Mouse (Mus musculus) liver, embryonic 13.5 days (tissue): ENCODE data around the gene AC129217.1. TPM values are rescaled to one million over a fixed set of nuclear protein-coding genes. Genes with fewer than 3 reads are reported as not detected.
"Not testable (repeated sequence)": the region's sequence is repeated elsewhere in the genome, so short reads cannot be mapped to it uniquely, and the experiment has no call there.

Source experiments
- ATAC-seq: fragments of 200-750 bp; cut with Nextera tagmentation; 2 replicates; pipeline ENCODE4 v1.8.0; 2017; ENCODE audit warnings: low read depth, mild to moderate bottlenecking, moderate number of reproducible peaks, moderate library complexity
- DNase-seq: peaks from one replicate; pipeline ENCODE4 v3.0.0; 2022
- H3K27ac ChIP-seq: fragments of 300-500 bp; sonication (generic); 2 replicates; pipeline ENCODE4 v1.5.1; 2015; ENCODE audit warnings: moderate library complexity, mild to moderate bottlenecking, inconsistent platforms
- H3K27me3 ChIP-seq: fragments of 300-500 bp; sonication (generic); 2 replicates; pipeline ENCODE4 v1.6.1; 2015; ENCODE audit warnings: mild to moderate bottlenecking, inconsistent platforms
- H3K36me3 ChIP-seq: fragments of 300-500 bp; sonication (generic); 2 replicates; pipeline ENCODE4 v1.6.1; 2015; ENCODE audit warnings: mild to moderate bottlenecking, inconsistent platforms
- H3K4me1 ChIP-seq: fragments of 300-500 bp; sonication (generic); replicated peaks from 2 replicates; pipeline ENCODE4 v1.6.1; 2015; ENCODE audit warnings: inconsistent platforms
- H3K4me2 ChIP-seq: fragments of 300-500 bp; sonication (generic); 2 replicates; pipeline ENCODE4 v1.6.1; 2015; ENCODE audit warnings: inconsistent platforms, mild to moderate bottlenecking, moderate library complexity
- H3K4me3 ChIP-seq: fragments of 300-500 bp; sonication (generic); replicated peaks from 2 replicates; pipeline ENCODE4 v1.5.1; 2015; ENCODE audit warnings: mild to moderate bottlenecking, inconsistent platforms
- H3K9ac ChIP-seq: fragments of 300-500 bp; sonication (generic); 2 replicates; pipeline ENCODE4 v1.6.1; 2015; ENCODE audit warnings: mild to moderate bottlenecking, inconsistent platforms
- H3K9me3 ChIP-seq: fragments of 300-500 bp; sonication (generic); replicated peaks from 2 replicates; pipeline ENCODE4 v1.6.1; 2016; ENCODE audit warnings: inconsistent platforms
- WGBS: fragments of 180-500 bp; shearing (Covaris S2); methylation state at CpG from one replicate; pipeline ENCODE4 v1.1.7; 2015; ENCODE audit not compliant: insufficient replicate concordance; 5-methylcytosine and 5-hydroxymethylcytosine counted together
- polyA plus RNA-seq: library from polyadenylated mRNA; unstranded; fragments of >200 nt; fragmentation: Nextera tagmentation; extraction: Ambion mirVana; gene quantifications from 2 replicates; pipeline ENCODE4 v1.2.1, GENCODE M21; 2015

Gene AC129217.1
- polyA plus RNA-seq, 1 experiment from 2014 or later, result not detected

GRCm38 (mm10) chr19:8850402-8850901 lies 20.9 kb downstream of the AC129217.1 start, which contains the start of gene Lrrn4cl:
Gene Lrrn4cl, plus strand, starts transcription at chr19:8850768.
- DNase-seq (no peak), ATAC-seq (peak; percentile 65; the same call in 1 of the 2 replicates)
- Histone ChIP-seq H3K9me3 (no peaks in the 10 kb centered on the region), H3K27ac (no peak within 1 kb of the TSS), H3K27me3 (no peaks in the 10 kb centered on the region), H3K4me2 (no peak within 1 kb of the TSS), H3K36me3 (peaks cover 32% of the 10 kb centered on the region), H3K4me1 (peaks cover 7% of the 10 kb centered on the region), H3K4me3 (no peak within 1 kb of the TSS), H3K9ac (no peak within 1 kb of the TSS)
- 46% methylated on average over 7 of the region's 7 CpGs for WGBS

DNA sequence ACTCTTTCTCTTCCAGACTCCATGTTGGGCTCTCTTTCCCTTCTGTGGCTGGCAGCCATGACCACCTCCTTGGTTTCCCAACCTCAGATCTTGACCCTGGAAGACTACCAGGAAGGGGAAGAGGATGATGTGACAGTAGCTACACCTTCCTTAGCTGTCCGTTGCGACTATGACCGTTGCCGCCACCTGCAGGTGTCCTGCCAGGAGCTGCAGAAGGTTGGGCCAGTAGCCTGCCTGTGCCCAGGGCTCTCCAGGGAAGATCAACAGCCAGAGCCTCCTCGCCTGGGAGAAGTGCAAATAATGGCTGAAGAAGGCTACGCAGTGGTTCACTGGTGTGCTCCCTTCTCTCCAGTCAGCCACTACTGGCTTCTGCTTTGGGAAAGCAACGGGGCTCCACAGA lies 22.1 kb downstream of the AC129217.1 start:
- H3K4me3 ChIP-seq, result no peak overlapping the region
- H3K27me3 ChIP-seq, result no peaks in the 10 kb centered on the region
- H3K36me3 ChIP-seq, result peaks cover 20% of the 10 kb centered on the region
- no peak overlapping the region for H3K9ac ChIP-seq
- peaks cover 7% of the 10 kb centered on the region for H3K4me1 ChIP-seq
- 44% methylated on average over 7 of the region's 7 CpGs for WGBS
- no peak overlapping the region for H3K4me2 ChIP-seq
- H3K27ac ChIP-seq, result no peak overlapping the region
- DNase-seq (no peak), ATAC-seq (no peak)
- no peaks in the 10 kb centered on the region for H3K9me3 ChIP-seq

- DNase-seq, result no peak
- H3K27me3 ChIP-seq, result no peaks in the 10 kb centered on the region
- H3K4me1 ChIP-seq, result peaks cover 7% of the 10 kb centered on the region
- H3K4me3 ChIP-seq, result no peak overlapping the region
- no peak overlapping the region for H3K27ac ChIP-seq
- H3K9me3 ChIP-seq, result no peaks in the 10 kb centered on the region
- no peak for ATAC-seq
- H3K9ac ChIP-seq, result no peak overlapping the region
- 60% methylated on average over 10 of the region's 10 CpGs for WGBS
- H3K36me3 ChIP-seq, result peaks cover 13% of the 10 kb centered on the region
- no peak overlapping the region for H3K4me2 ChIP-seq
These were observed 22.8 kb downstream of the AC129217.1 start for GRCm38 (mm10) chr19:8852236-8852928.

DNA sequence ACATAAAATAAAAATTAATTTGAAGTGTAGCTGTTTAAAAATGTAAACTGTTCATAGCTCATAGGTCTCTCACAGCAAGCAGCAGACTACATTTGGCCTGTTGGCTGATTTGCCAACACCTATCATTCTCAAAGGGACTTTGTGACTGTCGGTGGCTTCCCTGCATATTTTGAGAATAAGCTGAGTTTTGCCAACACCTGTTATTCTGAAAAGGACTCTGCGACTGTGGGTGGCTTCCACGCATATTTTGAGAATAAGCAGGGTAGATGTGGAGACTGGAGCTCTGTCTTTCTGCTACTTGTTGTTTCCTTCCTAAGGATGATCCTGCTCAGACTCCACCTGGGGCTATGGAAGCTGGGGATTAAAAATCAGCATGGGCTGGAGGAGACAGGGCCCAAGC lies 23.5 kb downstream of the AC129217.1 start:
- no peak for ATAC-seq

GRCm38 (mm10) chr19:8857689-8858088 lies 28.1 kb downstream of the AC129217.1 start:
- DNase-seq (peak; percentile 35), ATAC-seq (0 out of 2 replicates have a peak, but pooled peaks have one; percentile 50)
- H3K4me2 ChIP-seq, result no peak overlapping the region
- 31% methylated on average over 4 of the region's 4 CpGs for WGBS
- H3K36me3 ChIP-seq, result no peaks in the 10 kb centered on the region
- no peak overlapping the region for H3K9ac ChIP-seq
- no peaks in the 10 kb centered on the region for H3K27me3 ChIP-seq
- no peak overlapping the region for H3K4me3 ChIP-seq
- no peaks in the 10 kb centered on the region for H3K9me3 ChIP-seq
- no peaks in the 10 kb centered on the region for H3K4me1 ChIP-seq
- H3K27ac ChIP-seq, result no peak overlapping the region

More for the DNA sequence above, 23.5 kb downstream of the AC129217.1 start:
- Histone ChIP-seq H3K36me3 (peaks cover 6% of the 10 kb centered on the region; the same call in 1 of the 2 replicates), H3K4me1 (peaks cover 7% of the 10 kb centered on the region), H3K4me3 (no peak overlapping the region), H3K9me3 (no peaks in the 10 kb centered on the region), H3K27me3 (no peaks in the 10 kb centered on the region), H3K9ac (no peak overlapping the region), H3K27ac (no peak overlapping the region), H3K4me2 (no peak overlapping the region)
- WGBS, result 68% methylated on average over 3 of the region's 3 CpGs
- no peak for DNase-seq

DNA sequence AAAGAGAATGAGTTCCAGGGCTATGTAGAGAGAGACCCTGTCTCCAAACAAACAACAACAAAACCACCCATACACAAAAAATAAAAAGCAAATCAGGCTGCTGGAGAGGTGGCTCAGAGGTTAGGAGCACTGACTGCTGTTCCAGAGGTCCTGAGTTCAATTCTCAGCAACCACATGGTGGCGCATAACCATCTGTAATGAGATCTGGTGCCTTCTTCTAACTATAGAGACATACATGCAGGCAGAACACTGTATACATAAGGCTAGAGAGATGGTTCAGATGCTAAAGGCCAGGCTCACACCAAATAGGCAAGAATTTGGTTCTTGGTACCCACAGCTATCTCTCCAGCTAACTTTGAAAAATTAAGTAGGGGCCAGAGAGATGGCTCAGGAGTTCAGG lies 29.4 kb downstream of the AC129217.1 start:
- 18% methylated on average over 1 of the region's 1 CpGs for WGBS

GRCm38 (mm10) chr19:8864265-8864664 lies 34.7 kb downstream of the AC129217.1 start:
- Histone ChIP-seq H3K27ac (no peak overlapping the region), H3K4me3 (no peak overlapping the region), H3K4me2 (no peak overlapping the region), H3K36me3 (no peaks in the 10 kb centered on the region), H3K9ac (no peak overlapping the region), H3K27me3 (no peaks in the 10 kb centered on the region), H3K9me3 (no peaks in the 10 kb centered on the region), H3K4me1 (0 out of 2 replicates have a peak, but pooled peaks cover 8% of the 10 kb centered on the region)
- DNase-seq (no peak), ATAC-seq (no peak)
- WGBS, result 73% methylated on average over 6 of the region's 6 CpGs

More for the DNA sequence above, 29.4 kb downstream of the AC129217.1 start:
- Histone ChIP-seq H3K9me3 (no peaks in the 10 kb centered on the region), H3K36me3 (no peaks in the 10 kb centered on the region), H3K9ac (no peak overlapping the region), H3K27ac (no peak overlapping the region), H3K4me1 (no peaks in the 10 kb centered on the region), H3K27me3 (no peaks in the 10 kb centered on the region), H3K4me3 (no peak overlapping the region), H3K4me2 (no peak overlapping the region)
- peak; percentile 28 for DNase-seq
- peak; percentile 45; the same call in 1 of the 2 replicates for ATAC-seq

GRCm38 (mm10) chr19:8870381-8870780 lies 40.8 kb downstream of the AC129217.1 start:
- 62% methylated on average over 3 of the region's 3 CpGs for WGBS
- Histone ChIP-seq H3K36me3 (peaks cover 25% of the 10 kb centered on the region), H3K9ac (peak overlapping the region; percentile 98), H3K4me3 (peak overlapping the region; percentile 99), H3K27ac (peak overlapping the region; percentile 92), H3K4me2 (peak overlapping the region; percentile 85), H3K4me1 (peaks cover 49% of the 10 kb centered on the region)
- ATAC-seq, H3K9me3 ChIP-seq, DNase-seq, H3K27me3 ChIP-seq: not testable (repeated sequence)

DNA sequence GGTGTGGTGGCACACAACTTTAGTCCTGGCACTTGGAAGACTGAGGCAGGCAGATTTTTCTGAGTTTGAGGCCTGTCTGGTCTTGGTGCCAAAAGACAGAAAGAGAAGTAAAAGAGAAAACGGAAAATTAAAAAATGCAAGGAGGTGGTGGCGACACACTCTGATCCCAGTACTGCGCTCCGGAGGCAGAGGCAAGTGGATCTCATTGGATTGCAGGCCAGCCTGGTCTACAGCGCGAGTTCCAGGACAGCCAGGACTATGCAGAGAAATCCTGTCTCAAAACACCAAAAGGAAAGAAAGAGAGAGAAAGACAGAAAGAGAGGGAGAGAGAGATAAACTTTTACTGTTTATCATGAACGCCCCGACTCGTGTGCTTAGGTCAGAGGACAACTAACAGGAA lies 41.3 kb downstream of the AC129217.1 start:
- Histone ChIP-seq H3K4me1 (peaks cover 49% of the 10 kb centered on the region), H3K9ac (peak overlapping the region; percentile 98), H3K36me3 (peaks cover 29% of the 10 kb centered on the region), H3K9me3 (no peaks in the 10 kb centered on the region), H3K4me2 (peak overlapping the region; percentile 85), H3K4me3 (peak overlapping the region; percentile 99), H3K27ac (peak overlapping the region; percentile 92), H3K27me3 (no peaks in the 10 kb centered on the region)
- WGBS, result 21% methylated on average over 9 of the region's 9 CpGs
- DNase-seq, result no peak
- no peak; the same call in none of the 2 replicates for ATAC-seq

GRCm38 (mm10) chr19:8871267-8872186 lies 42.0 kb downstream of the AC129217.1 start, which contains the start of gene Ubxn1:
Gene Ubxn1, plus strand, starts transcription at chr19:8871496.
- Histone ChIP-seq H3K36me3 (peaks cover 36% of the 10 kb centered on the region), H3K4me2 (peak within 1 kb of the TSS; percentile 85), H3K27ac (peak within 1 kb of the TSS; percentile 92), H3K9me3 (no peaks in the 10 kb centered on the region), H3K4me3 (peak within 1 kb of the TSS; percentile 99), H3K9ac (peak within 1 kb of the TSS; percentile 98), H3K4me1 (peaks cover 49% of the 10 kb centered on the region), H3K27me3 (no peaks in the 10 kb centered on the region)
- WGBS, result under 1% methylated on average over 59 of the region's 59 CpGs
- peak; percentile 95 for ATAC-seq
- DNase-seq, result peak; percentile 97

- no peaks in the 10 kb centered on the region for H3K9me3 ChIP-seq
- H3K4me3 ChIP-seq, result peak overlapping the region; percentile 99
- ATAC-seq (no peak), DNase-seq (no peak)
- peak overlapping the region; percentile 98 for H3K9ac ChIP-seq
- H3K36me3 ChIP-seq, result peaks cover 42% of the 10 kb centered on the region
- 62% methylated on average over 10 of the region's 10 CpGs for WGBS
- H3K27me3 ChIP-seq, result no peaks in the 10 kb centered on the region
- peaks cover 49% of the 10 kb centered on the region for H3K4me1 ChIP-seq
- peak overlapping the region; percentile 92 for H3K27ac ChIP-seq
- peak overlapping the region; percentile 85 for H3K4me2 ChIP-seq
These were observed 42.8 kb downstream of the AC129217.1 start for GRCm38 (mm10) chr19:8872266-8872840.
